Mouse (Mus musculus) limb, embryonic 12.5 days (tissue): ENCODE measurements around the gene Stxbp1. TPM values are rescaled to one million over a fixed set of nuclear protein-coding genes. Genes with fewer than 3 reads are reported as not detected.

Experiments used
- polyA plus RNA-seq: library from polyadenylated mRNA; unstranded; fragments of >200 nt; fragmentation: Nextera tagmentation; extraction: Ambion mirVana; gene quantifications from 2 replicates; pipeline ENCODE4 v1.2.1, GENCODE M21; 2016

Stxbp1 gene
- polyA plus RNA-seq, 1 experiment from 2014 or later: 18.8 TPM

Other genes starting within 250 kb of the Stxbp1 start
- gene St6galnac6, start 247.5 kb downstream of the Stxbp1 start, polyA plus RNA-seq: 23.4 and 23.7 TPM in 2 replicates
- gene Ak1, start 225.5 kb downstream of the Stxbp1 start, polyA plus RNA-seq: 34.3 and 34.4 TPM in 2 replicates
- gene Eng, start 200.7 kb downstream of the Stxbp1 start, polyA plus RNA-seq: 24.7 and 25.7 TPM in 2 replicates
- 31.0 and 32.9 TPM in 2 replicates for gene Fpgs, start 143.1 kb downstream of the Stxbp1 start, polyA plus RNA-seq
- 129 and 136 TPM in 2 replicates for gene Cdk9, start 134.2 kb downstream of the Stxbp1 start, polyA plus RNA-seq
- 17.0 and 17.1 TPM in 2 replicates for gene Sh2d3c, start 126.2 kb downstream of the Stxbp1 start, polyA plus RNA-seq
- gene 6330409D20Rik, start 106.2 kb downstream of the Stxbp1 start, polyA plus RNA-seq: not detected in 2 replicates
- 58.8 and 62.7 TPM in 2 replicates for gene Tor2a, start 90.0 kb downstream of the Stxbp1 start, polyA plus RNA-seq
- 0.28 and 0.35 TPM in 2 replicates for gene Ttc16, start 71.6 kb downstream of the Stxbp1 start, polyA plus RNA-seq
- gene Ptrh1, start 71.5 kb downstream of the Stxbp1 start, polyA plus RNA-seq: 3.8 and 4.2 TPM in 2 replicates
- gene Cfap157, start 62.8 kb downstream of the Stxbp1 start, polyA plus RNA-seq: 0.35 and 1.2 TPM in 2 replicates
- gene Fam129b, start 28.9 kb upstream of the Stxbp1 start, polyA plus RNA-seq: 48.0 and 48.1 TPM in 2 replicates
- 184 and 185 TPM in 2 replicates for gene Rpl12, start 114.3 kb upstream of the Stxbp1 start, polyA plus RNA-seq
- gene Lrsam1, start 114.4 kb upstream of the Stxbp1 start, polyA plus RNA-seq: 10.4 and 11.8 TPM in 2 replicates
- 25.4 and 25.7 TPM in 2 replicates for gene Slc2a8, start 134.8 kb upstream of the Stxbp1 start, polyA plus RNA-seq